Mouse (Mus musculus): ENCODE measurements around the gene Lrmda.

The Lrmda gene

GRCm38 (mm10) chr14:22440341-22440999, 421.0 kb downstream of the Lrmda start:
- DNase-seq = peak; percentile 25

DNA sequence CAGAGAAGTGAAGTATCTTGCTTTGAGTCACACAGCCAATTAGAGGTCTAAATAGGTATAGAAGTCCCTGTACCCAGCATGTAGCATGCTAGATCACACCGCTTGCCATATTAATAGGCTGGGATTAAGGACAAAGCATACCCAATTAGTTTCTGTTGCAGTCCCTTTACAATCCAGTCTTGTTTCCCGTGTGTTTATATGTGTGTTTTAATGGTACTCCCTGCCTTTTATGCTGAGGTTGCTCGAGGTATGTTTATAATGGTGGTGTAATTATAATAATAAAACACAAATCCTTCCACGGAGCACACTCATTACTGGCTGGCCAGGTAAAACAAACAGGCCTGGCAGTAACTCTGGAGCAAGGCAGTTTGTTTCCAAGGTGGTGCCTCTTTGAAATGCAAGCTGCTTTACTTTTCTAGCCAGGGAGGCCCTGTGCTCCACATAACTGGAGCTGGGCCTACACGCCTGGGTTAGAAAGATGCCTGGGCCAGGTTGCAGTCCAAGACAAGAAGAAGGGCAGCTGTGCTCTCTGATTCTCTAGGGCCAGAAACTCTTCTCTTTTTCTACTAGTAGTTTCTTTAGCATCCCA, 422.4 kb downstream of the Lrmda start:
- no peak for DNase-seq

- DNase-seq = no peak
Measured at GRCm38 (mm10) chr14:22442719-22443118, 423.2 kb downstream of the Lrmda start.

- no peak for DNase-seq
Measured at GRCm38 (mm10) chr14:22444541-22444940, 425.0 kb downstream of the Lrmda start.

GRCm38 (mm10) chr14:22445161-22445821, 425.8 kb downstream of the Lrmda start:
- peak; percentile 26 for DNase-seq

- DNase-seq = no peak
Measured at GRCm38 (mm10) chr14:22445841-22446570, 426.5 kb downstream of the Lrmda start.

DNA sequence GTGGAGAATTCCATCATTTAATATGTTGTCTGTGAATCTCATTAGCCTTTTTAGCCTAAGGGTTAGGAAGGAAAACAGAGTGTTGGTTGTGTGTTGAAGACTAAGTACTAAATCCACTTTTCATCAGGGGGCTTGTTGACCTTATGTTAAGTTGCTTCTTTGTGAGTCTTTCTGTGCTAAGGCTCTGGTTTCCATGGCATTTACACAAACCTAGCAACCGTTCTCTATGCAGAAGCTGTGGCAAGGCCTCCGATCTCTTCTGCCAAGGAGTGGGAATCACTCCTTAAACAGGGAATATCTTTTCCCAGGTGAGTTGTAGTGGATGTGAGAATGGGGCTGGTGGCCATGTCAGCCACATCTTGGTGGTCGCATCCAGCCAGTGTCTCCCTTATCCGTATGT, 432.1 kb downstream of the Lrmda start:
- DNase-seq = no peak

GRCm38 (mm10) chr14:22464314-22464713, 444.8 kb downstream of the Lrmda start:
- no peak for DNase-seq

- DNase-seq = no peak
Measured at GRCm38 (mm10) chr14:22471041-22471440, 451.5 kb downstream of the Lrmda start.

DNA sequence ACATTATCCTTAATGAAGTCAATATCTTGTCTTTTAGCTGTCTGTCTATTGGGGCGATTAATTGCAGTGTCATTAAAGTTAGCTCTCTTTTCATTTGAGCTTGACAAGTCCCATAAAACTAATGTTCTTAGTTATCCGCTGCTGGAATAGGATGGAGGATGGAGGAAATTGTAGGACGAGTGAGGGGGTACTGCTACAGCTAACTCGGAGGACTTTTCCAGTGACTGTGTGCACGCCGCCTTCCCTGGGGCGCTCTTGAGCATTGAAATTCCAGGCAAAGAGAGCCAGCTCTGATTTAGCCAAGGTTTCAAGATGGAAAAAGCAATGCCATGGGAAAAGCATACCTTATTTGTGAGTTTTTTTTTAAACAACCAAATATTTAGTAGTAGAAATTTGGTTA, 453.9 kb downstream of the Lrmda start:
- DNase-seq = peak; percentile 38

GRCm38 (mm10) chr14:22473991-22474390, 454.5 kb downstream of the Lrmda start:
- DNase-seq = no peak

- DNase-seq = no peak
Measured at GRCm38 (mm10) chr14:22493326-22493725, 473.8 kb downstream of the Lrmda start.

GRCm38 (mm10) chr14:22494290-22494689, 474.8 kb downstream of the Lrmda start:
- no peak for DNase-seq

DNA sequence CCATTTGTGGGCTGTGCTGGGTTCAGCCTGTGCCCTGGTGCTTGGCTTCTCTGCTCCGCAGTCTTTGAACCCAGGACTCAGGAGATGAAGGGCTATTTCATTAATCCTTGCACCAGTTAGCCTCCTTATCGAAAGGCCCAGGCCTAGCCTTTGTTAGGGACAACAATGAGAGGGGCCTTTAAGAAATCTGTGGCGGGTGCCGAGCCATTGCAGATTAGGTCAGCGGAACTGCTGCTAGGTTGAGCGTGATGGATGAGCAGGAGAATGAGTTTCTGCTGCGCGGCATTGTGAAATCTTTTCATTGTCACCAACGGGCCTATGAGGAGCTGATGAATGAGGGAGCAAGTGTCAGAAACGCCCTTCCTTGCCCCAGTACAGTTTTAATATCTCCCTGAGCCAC, 475.4 kb downstream of the Lrmda start:
- peak; percentile 7 for DNase-seq

GRCm38 (mm10) chr14:22495286-22495685, 475.8 kb downstream of the Lrmda start:
- no peak for DNase-seq

GRCm38 (mm10) chr14:22497636-22498131, 478.2 kb downstream of the Lrmda start:
- no peak for DNase-seq

- no peak for DNase-seq
Measured at GRCm38 (mm10) chr14:22509747-22510530, 490.4 kb downstream of the Lrmda start.

- no peak for DNase-seq
Measured at GRCm38 (mm10) chr14:22510531-22510785, 490.9 kb downstream of the Lrmda start.

DNA sequence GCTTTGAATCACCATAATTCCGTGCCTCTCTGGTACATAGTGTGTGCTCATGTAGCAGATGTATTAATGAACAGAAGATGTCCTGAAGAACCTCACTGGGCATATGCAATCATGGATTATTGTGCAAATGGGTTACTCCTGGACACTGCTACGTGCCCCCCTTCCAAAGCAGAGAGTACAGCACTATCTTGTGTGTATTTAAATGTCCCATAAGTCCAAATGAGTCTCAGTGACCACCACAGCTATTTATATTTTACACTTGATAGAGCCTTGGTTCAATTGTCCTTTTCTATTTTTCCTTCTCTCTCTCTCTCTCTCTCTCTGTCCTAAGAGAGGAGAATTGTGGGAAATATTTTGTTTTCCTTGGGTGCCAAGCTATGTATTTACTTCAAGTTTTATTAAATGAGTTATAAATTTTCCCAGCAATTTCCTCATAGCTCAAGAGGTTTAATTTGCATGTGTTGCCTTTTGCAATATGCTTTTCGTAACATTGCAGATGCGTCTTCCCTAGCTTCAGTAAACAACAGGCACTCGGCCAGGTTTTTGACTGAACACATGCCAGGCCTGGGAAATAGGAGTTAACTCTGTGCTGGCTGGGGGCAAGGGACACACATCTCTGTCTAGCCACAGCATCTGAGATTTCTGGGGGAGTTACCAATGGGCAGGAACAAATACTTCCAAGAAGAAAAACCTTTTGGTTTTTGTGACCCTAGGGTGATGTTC, 495.0 kb downstream of the Lrmda start:
- DNase-seq = peak; percentile 80

DNA sequence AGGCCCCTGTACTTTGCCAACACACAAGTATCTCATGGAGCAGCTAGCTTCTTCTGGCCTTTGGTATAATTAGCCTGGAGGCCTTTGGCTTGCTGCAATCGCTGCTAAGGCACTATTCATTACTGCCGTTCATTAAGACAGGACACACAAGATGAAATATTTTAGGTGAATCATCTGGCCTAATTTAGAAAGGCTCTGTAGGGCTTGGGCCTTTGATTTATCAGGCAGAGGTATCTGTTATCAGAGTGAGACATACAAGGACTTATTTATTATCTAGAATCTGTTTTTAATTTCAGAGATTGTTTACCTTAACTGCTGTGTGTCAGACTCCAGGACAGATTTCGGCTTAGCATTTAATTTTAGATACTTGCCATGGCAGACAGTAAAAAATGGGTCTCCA, 511.2 kb downstream of the Lrmda start:
- DNase-seq = no peak

GRCm38 (mm10) chr14:22533501-22533900, 514.0 kb downstream of the Lrmda start:
- no peak for DNase-seq

Data from kidney, postnatal 10 days (tissue).